Mouse (Mus musculus): ENCODE data around the gene Lrrc75b. TPM values are rescaled to one million over a fixed set of nuclear protein-coding genes. Genes with fewer than 3 reads are reported as not detected.
A peak's percentile ranks its signal among the peaks of the same experiment; 100 is the strongest.
"Not testable (repeated sequence)": the region's sequence is repeated elsewhere in the genome, so short reads cannot be mapped to it uniquely, and the experiment has no call there.

The Lrrc75b gene
- polyA plus RNA-seq, 1 experiment: 1.1 TPM

GRCm38 (mm10) chr10:75531532-75532090, 28.5 kb downstream of the Lrrc75b start:
- Histone ChIP-seq H3K4me2 (ENCODE audit: low read depth) (peak overlapping the region; percentile 55), H3K4me3 (no peak overlapping the region), H3K36me3 (ENCODE audit: control insufficient read depth, insufficient read depth) (peaks cover 45% of the 10 kb centered on the region), H3K27me3 (ENCODE audit: control insufficient read depth, insufficient read depth, insufficient read length) (no peaks in the 10 kb centered on the region), H3ac (ENCODE audit: control insufficient read depth, insufficient read length) (no peak overlapping the region), H3K79me2 (ENCODE audit: control insufficient read depth, insufficient read depth) (peaks cover 56% of the 10 kb centered on the region)
- TF ChIP-seq E2F4 (IDR thresholded peaks at IDR 0.05; ENCODE audit: insufficient read depth) (no peak), USF1 (IDR thresholded peaks at IDR 0.05; ENCODE audit: low read depth) (no peak), MAX (IDR thresholded peaks at IDR 0.05; ENCODE audit: low read depth) (no peak), CEBPB (IDR thresholded peaks at IDR 0.05; ENCODE audit: insufficient read depth, poor library complexity, severe bottlenecking) (no peak), MYOG (IDR thresholded peaks at IDR 0.05; ENCODE audit: control insufficient read depth in 1 of 3, insufficient read depth in 1 of 3, insufficient read length in 2 of 3, low read depth in 2 of 3) (no peak), MYOD1 (IDR thresholded peaks at IDR 0.05; ENCODE audit: control insufficient read depth in 1 of 3, insufficient read length in 2 of 3, low read depth in 2 of 3) (no peak), POLR2AphosphoS2 (IDR thresholded peaks at IDR 0.05; ENCODE audit: insufficient read length, low read depth) (no peak), SRF (IDR thresholded peaks at IDR 0.05; ENCODE audit: control insufficient read depth, insufficient read length, low read depth) (no peak)

- no peak overlapping the region for H3K4me3 ChIP-seq
- H3K4me2 ChIP-seq (ENCODE audit: low read depth): peak overlapping the region; percentile 55
- H3K79me2 ChIP-seq (ENCODE audit: control insufficient read depth, insufficient read depth): peaks cover 69% of the 10 kb centered on the region
- H3ac ChIP-seq (ENCODE audit: control insufficient read depth, insufficient read length): no peak overlapping the region
- H3K36me3 ChIP-seq (ENCODE audit: control insufficient read depth, insufficient read depth): peaks cover 48% of the 10 kb centered on the region
- TF ChIP-seq USF1 (IDR thresholded peaks at IDR 0.05; ENCODE audit: low read depth) (no peak), CEBPB (IDR thresholded peaks at IDR 0.05; ENCODE audit: insufficient read depth, poor library complexity, severe bottlenecking) (no peak), E2F4 (IDR thresholded peaks at IDR 0.05; ENCODE audit: insufficient read depth) (no peak), POLR2A (IDR thresholded peaks at IDR 0.05; ENCODE audit: insufficient read length, low read depth) (no peak), TCF3 (IDR thresholded peaks at IDR 0.05; ENCODE audit: insufficient read length, low read depth) (no peak), MYOG (IDR thresholded peaks at IDR 0.05; ENCODE audit: control insufficient read depth in 1 of 3, insufficient read depth in 1 of 3, insufficient read length in 2 of 3, low read depth in 2 of 3) (no peak), MAX (IDR thresholded peaks at IDR 0.05; ENCODE audit: low read depth) (no peak), POLR2AphosphoS2 (IDR thresholded peaks at IDR 0.05; ENCODE audit: insufficient read length, low read depth) (no peak), TCF12 (IDR thresholded peaks at IDR 0.05; ENCODE audit: insufficient read depth, poor library complexity, severe bottlenecking) (no peak), SRF (IDR thresholded peaks at IDR 0.05; ENCODE audit: control insufficient read depth, insufficient read length, low read depth) (no peak), REST (IDR thresholded peaks at IDR 0.05; ENCODE audit: insufficient read depth, insufficient read length) (no peak), MYOD1 (IDR thresholded peaks at IDR 0.05; ENCODE audit: control insufficient read depth in 1 of 3, insufficient read length in 2 of 3, low read depth in 2 of 3) (no peak)
- H3K27me3 ChIP-seq (ENCODE audit: control insufficient read depth, insufficient read depth, insufficient read length): no peaks in the 10 kb centered on the region
Measured at GRCm38 (mm10) chr10:75530322-75530721, 29.8 kb downstream of the Lrrc75b start.

DNA sequence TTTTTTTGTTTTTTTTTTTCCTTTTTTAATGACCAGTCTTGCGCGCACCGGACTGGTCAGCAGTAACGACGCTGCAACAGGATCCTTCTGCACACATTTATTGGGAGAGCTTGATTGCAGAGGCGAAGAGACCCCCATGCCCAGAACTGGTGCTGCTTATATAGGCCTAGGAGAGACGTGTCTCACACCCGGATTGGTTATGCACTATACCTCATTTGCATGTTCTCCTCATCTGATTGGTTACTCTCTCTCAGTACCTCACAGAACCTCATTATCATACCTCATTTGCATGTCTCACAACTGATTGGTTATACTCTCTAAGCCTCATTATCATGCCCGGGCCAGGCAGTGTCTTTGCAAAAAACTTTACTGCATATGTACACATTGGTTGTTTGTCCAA, 34.7 kb downstream of the Lrrc75b start:
- peaks cover 94% of the 10 kb centered on the region for H3K79me2 ChIP-seq (ENCODE audit: control insufficient read depth, insufficient read depth)
- H3ac ChIP-seq (ENCODE audit: control insufficient read depth, insufficient read length); H3K27me3 ChIP-seq (ENCODE audit: control insufficient read depth, insufficient read depth, insufficient read length); H3K4me3 ChIP-seq; H3K4me2 ChIP-seq (ENCODE audit: low read depth): not testable (repeated sequence)
- H3K36me3 ChIP-seq (ENCODE audit: control insufficient read depth, insufficient read depth): peaks cover 45% of the 10 kb centered on the region

GRCm38 (mm10) chr10:75521643-75522042, 38.5 kb downstream of the Lrrc75b start:
- H3K27me3 ChIP-seq (ENCODE audit: control insufficient read depth, insufficient read depth, insufficient read length): no peaks in the 10 kb centered on the region
- no peak overlapping the region for H3ac ChIP-seq (ENCODE audit: control insufficient read depth, insufficient read length)
- peaks cover 88% of the 10 kb centered on the region for H3K79me2 ChIP-seq (ENCODE audit: control insufficient read depth, insufficient read depth)
- TF ChIP-seq MYOD1 (IDR thresholded peaks at IDR 0.05; ENCODE audit: control insufficient read depth in 1 of 3, insufficient read length in 2 of 3, low read depth in 2 of 3) (no peak), MAX (IDR thresholded peaks at IDR 0.05; ENCODE audit: low read depth) (no peak), REST (IDR thresholded peaks at IDR 0.05; ENCODE audit: insufficient read depth, insufficient read length) (no peak), TCF3 (IDR thresholded peaks at IDR 0.05; ENCODE audit: insufficient read length, low read depth) (no peak), TCF12 (IDR thresholded peaks at IDR 0.05; ENCODE audit: insufficient read depth, poor library complexity, severe bottlenecking) (no peak), CEBPB (IDR thresholded peaks at IDR 0.05; ENCODE audit: insufficient read depth, poor library complexity, severe bottlenecking) (no peak), MYOG (IDR thresholded peaks at IDR 0.05; ENCODE audit: control insufficient read depth in 1 of 3, insufficient read depth in 1 of 3, insufficient read length in 2 of 3, low read depth in 2 of 3) (no peak), USF1 (IDR thresholded peaks at IDR 0.05; ENCODE audit: low read depth) (no peak), E2F4 (IDR thresholded peaks at IDR 0.05; ENCODE audit: insufficient read depth) (no peak), POLR2A (IDR thresholded peaks at IDR 0.05; ENCODE audit: insufficient read length, low read depth) (no peak), POLR2AphosphoS2 (IDR thresholded peaks at IDR 0.05; ENCODE audit: insufficient read length, low read depth) (no peak), SRF (IDR thresholded peaks at IDR 0.05; ENCODE audit: control insufficient read depth, insufficient read length, low read depth) (no peak)
- no peak overlapping the region for H3K4me2 ChIP-seq (ENCODE audit: low read depth)
- H3K36me3 ChIP-seq (ENCODE audit: control insufficient read depth, insufficient read depth): peaks cover 47% of the 10 kb centered on the region
- H3K4me3 ChIP-seq: no peak overlapping the region

GRCm38 (mm10) chr10:75520581-75520980, 39.5 kb downstream of the Lrrc75b start:
- Histone ChIP-seq H3K79me2 (ENCODE audit: control insufficient read depth, insufficient read depth) (peaks cover 88% of the 10 kb centered on the region), H3K27me3 (ENCODE audit: control insufficient read depth, insufficient read depth, insufficient read length) (no peaks in the 10 kb centered on the region), H3K4me3 (no peak overlapping the region), H3ac (ENCODE audit: control insufficient read depth, insufficient read length) (no peak overlapping the region), H3K36me3 (ENCODE audit: control insufficient read depth, insufficient read depth) (peaks cover 38% of the 10 kb centered on the region), H3K4me2 (ENCODE audit: low read depth) (no peak overlapping the region)
- no peak for TF ChIP-seq MYOD1 (IDR thresholded peaks at IDR 0.05; ENCODE audit: control insufficient read depth in 1 of 3, insufficient read length in 2 of 3, low read depth in 2 of 3)
- no peak for TF ChIP-seq MAX (IDR thresholded peaks at IDR 0.05; ENCODE audit: low read depth)
- no peak for TF ChIP-seq REST (IDR thresholded peaks at IDR 0.05; ENCODE audit: insufficient read depth, insufficient read length)
- TF ChIP-seq SRF (IDR thresholded peaks at IDR 0.05; ENCODE audit: control insufficient read depth, insufficient read length, low read depth): no peak
- no peak for TF ChIP-seq POLR2AphosphoS2 (IDR thresholded peaks at IDR 0.05; ENCODE audit: insufficient read length, low read depth)
- TF ChIP-seq USF1 (IDR thresholded peaks at IDR 0.05; ENCODE audit: low read depth): no peak
- no peak for TF ChIP-seq E2F4 (IDR thresholded peaks at IDR 0.05; ENCODE audit: insufficient read depth)
- no peak for TF ChIP-seq MYOG (IDR thresholded peaks at IDR 0.05; ENCODE audit: control insufficient read depth in 1 of 3, insufficient read depth in 1 of 3, insufficient read length in 2 of 3, low read depth in 2 of 3)
- TF ChIP-seq TCF12 (IDR thresholded peaks at IDR 0.05; ENCODE audit: insufficient read depth, poor library complexity, severe bottlenecking): no peak
- TF ChIP-seq TCF3 (IDR thresholded peaks at IDR 0.05; ENCODE audit: insufficient read length, low read depth): no peak

Data from myocyte (in vitro differentiated cells).